Mouse (Mus musculus) lung, embryonic 14.5 days (tissue): ENCODE results near the gene Armc6. TPM values are rescaled to one million over a fixed set of nuclear protein-coding genes. Genes with fewer than 3 reads are reported as not detected.

Experiments used
- ATAC-seq: fragments of 200-750 bp; cut with Nextera tagmentation; 2 replicates; pipeline ENCODE4 v1.8.0; 2017; ENCODE audit warnings: mild to moderate bottlenecking, moderate TSS enrichment, moderate library complexity; ENCODE audit not compliant: insufficient read depth
- DNase-seq: peaks from one replicate; pipeline ENCODE4 v3.0.0-alpha.2; 2015
- H3K27ac ChIP-seq: fragments of 300-500 bp; sonication (generic); 2 replicates; pipeline ENCODE4 v1.5.1; 2014; ENCODE audit warnings: low read depth, mild to moderate bottlenecking, moderate library complexity
- H3K27me3 ChIP-seq: fragments of 300-500 bp; sonication (generic); 2 replicates; pipeline ENCODE4 v1.6.1; 2014; ENCODE audit warnings: low read length, control low read depth; ENCODE audit not compliant: insufficient read depth
- H3K36me3 ChIP-seq: fragments of 300-500 bp; sonication (generic); 2 replicates; pipeline ENCODE4 v1.6.1; 2014; ENCODE audit warnings: control low read depth; ENCODE audit not compliant: insufficient read depth
- H3K4me1 ChIP-seq: fragments of 300-500 bp; sonication (generic); 2 replicates; pipeline ENCODE4 v1.6.1; 2014; ENCODE audit warnings: antibody characterized with exemption, control low read depth; ENCODE audit not compliant: insufficient read depth
- H3K4me2 ChIP-seq: fragments of 300-500 bp; sonication (generic); 2 replicates; pipeline ENCODE4 v1.6.1; 2014; ENCODE audit warnings: mild to moderate bottlenecking
- H3K4me3 ChIP-seq: fragments of 300-500 bp; sonication (generic); 2 replicates; pipeline ENCODE4 v1.5.1; 2014; ENCODE audit warnings: low read depth, low read length
- H3K9ac ChIP-seq: fragments of 300-500 bp; sonication (generic); 2 replicates; pipeline ENCODE4 v1.6.1; 2014
- H3K9me3 ChIP-seq: fragments of 300-500 bp; sonication (generic); 2 replicates; pipeline ENCODE4 v1.6.1; 2016; ENCODE audit warnings: low read depth, low read length, control low read depth
- CTCF ChIP-seq: IDR thresholded peaks from 2 replicates; pipeline ENCODE4 v1.5.1; 2016; ENCODE audit warnings: antibody characterized with exemption, low read depth
- WGBS: fragments of 180-500 bp; shearing (Covaris S2); extraction: QIAGEN DNeasy Blood & Tissue Kit; methylation state at CpG from one replicate; pipeline ENCODE4 v1.1.7; 2014; 5-methylcytosine and 5-hydroxymethylcytosine counted together
- polyA plus RNA-seq: library from polyadenylated mRNA; unstranded; fragments of >200 nt; fragmentation: Nextera tagmentation; extraction: Ambion mirVana; gene quantifications from 2 replicates; pipeline ENCODE4 v1.2.1, GENCODE M21; 2014

Armc6 gene
- polyA plus RNA-seq, 1 experiment from 2014 or later: 28.6 TPM

DNA sequence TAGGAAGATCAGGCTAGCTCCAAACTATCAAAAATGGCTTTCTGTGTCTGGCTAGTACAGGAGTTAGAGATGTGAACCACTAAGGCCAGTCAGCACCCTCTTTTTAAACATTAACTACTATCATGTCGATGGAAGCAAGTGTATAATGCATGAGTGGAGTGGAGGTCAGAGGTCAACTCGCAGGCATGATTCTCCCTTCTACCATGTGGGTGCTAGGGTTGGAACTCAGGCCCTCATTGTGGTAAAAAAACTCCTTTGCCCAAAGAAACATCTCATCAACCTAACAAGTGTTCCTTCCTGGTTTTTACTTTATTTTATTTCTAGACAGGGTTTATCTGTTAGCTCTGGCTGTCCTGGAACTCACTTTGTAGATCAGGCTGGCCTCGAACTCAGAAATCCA is 63.5 kb downstream of the Armc6 start:
- Histone ChIP-seq H3K9me3 (no peaks in the 10 kb centered on the region), H3K36me3 (peaks cover 7% of the 10 kb centered on the region), H3K9ac (no peak overlapping the region), H3K4me3 (no peak overlapping the region), H3K4me2 (no peak overlapping the region), H3K27me3 (peaks cover 9% of the 10 kb centered on the region), H3K4me1 (0 out of 2 replicates have a peak, but pooled peaks cover 6% of the 10 kb centered on the region), H3K27ac (no peak overlapping the region)
- WGBS: 74% methylated on average over 3 of the region's 3 CpGs
- no peak for DNase-seq
- TF ChIP-seq CTCF: no peak
- ATAC-seq: no peak

Other genes with a start within 250 kb of the Armc6 start
- 81.5 and 92.4 TPM in 2 replicates for gene Gatad2a, start 238.1 kb downstream of the Armc6 start, polyA plus RNA-seq
- gene Mau2, start 191.7 kb downstream of the Armc6 start, polyA plus RNA-seq: 49.6 and 50.7 TPM in 2 replicates
- 33.6 and 39.3 TPM in 2 replicates for gene Sugp1, start 191.7 kb downstream of the Armc6 start, polyA plus RNA-seq
- 0.39 and 1.1 TPM in 2 replicates for gene Tm6sf2, start 161.5 kb downstream of the Armc6 start, polyA plus RNA-seq
- 0.05 TPM in 1 of 2 replicates, not detected in the other for gene Hapln4, start 151.0 kb downstream of the Armc6 start, polyA plus RNA-seq
- 0.05 and 0.07 TPM in 2 replicates for gene Ncan, start 113.6 kb downstream of the Armc6 start, polyA plus RNA-seq
- gene Nr2c2ap, start 103.1 kb downstream of the Armc6 start, polyA plus RNA-seq: 23.1 and 25.2 TPM in 2 replicates
- gene Rfxank, start 95.3 kb downstream of the Armc6 start, polyA plus RNA-seq: 17.3 TPM in 2 replicates
- 42.5 and 45.7 TPM in 2 replicates for gene Borcs8, start 95.0 kb downstream of the Armc6 start, polyA plus RNA-seq
- 0.26 and 0.28 TPM in 2 replicates for gene Mef2b, start 94.8 kb downstream of the Armc6 start, polyA plus RNA-seq
- gene Tmem161a, start 62.1 kb downstream of the Armc6 start, polyA plus RNA-seq: 49.1 and 50.5 TPM in 2 replicates
- gene Slc25a42, start 22.2 kb downstream of the Armc6 start, polyA plus RNA-seq: 2.9 and 3.2 TPM in 2 replicates
- 33.4 and 33.5 TPM in 2 replicates for gene Sugp2, start 240 bp downstream of the Armc6 start, polyA plus RNA-seq
- 66.4 and 77.9 TPM in 2 replicates for gene Homer3, start 48.4 kb upstream of the Armc6 start, polyA plus RNA-seq
- 46.1 and 47.9 TPM in 2 replicates for gene Ddx49, start 68.0 kb upstream of the Armc6 start, polyA plus RNA-seq
- 286 and 303 TPM in 2 replicates for gene Cope, start 68.1 kb upstream of the Armc6 start, polyA plus RNA-seq
- 2.7 and 3.6 TPM in 2 replicates for gene Cers1, start 81.3 kb upstream of the Armc6 start, polyA plus RNA-seq
- 2.4 and 4.2 TPM in 2 replicates for gene Gdf1, start 95.4 kb upstream of the Armc6 start, polyA plus RNA-seq
- 23.3 and 27.2 TPM in 2 replicates for gene Upf1, start 118.8 kb upstream of the Armc6 start, polyA plus RNA-seq
- 0.43 and 0.53 TPM in 2 replicates for gene Comp, start 139.1 kb upstream of the Armc6 start, polyA plus RNA-seq
- gene Crtc1, start 205.1 kb upstream of the Armc6 start, polyA plus RNA-seq: 15.5 and 21.8 TPM in 2 replicates
- gene Klhl26, start 242.5 kb upstream of the Armc6 start, polyA plus RNA-seq: 21.8 and 24.4 TPM in 2 replicates